Comparison of ENCODE assay signal across 7 mouse cellular contexts in the genomic region with DNA sequence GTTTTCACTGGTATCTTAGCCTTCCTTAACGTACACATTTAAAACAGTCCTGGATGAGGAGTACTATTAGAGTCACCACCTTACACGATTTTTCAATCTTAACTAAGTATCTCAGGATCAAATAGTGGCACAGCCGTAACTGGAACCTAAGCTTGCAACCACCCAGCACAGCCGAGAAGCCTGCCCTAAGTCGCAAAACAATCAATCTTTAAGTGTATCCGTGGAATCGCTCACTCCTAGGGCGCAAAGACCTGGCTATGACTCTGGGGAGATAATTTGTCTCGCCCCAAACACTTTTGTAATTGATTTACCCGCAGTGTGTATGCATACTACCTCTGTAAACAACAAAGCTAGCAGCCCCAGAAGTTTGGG.
DNase-seq lines count a peak whose midpoint lies in the region; ATAC-seq lines count a peak whose summit lies in the region.

No protein-coding gene starts in this region.

- ATAC-seq in megakaryocyte, adult 5-6 weeks (ENCODE audit: poor library complexity, severe bottlenecking), result no peak
- ATAC-seq in forebrain, embryonic 11.5 days (replicated peaks; ENCODE audit: low FRiP score), result no peak
- ATAC-seq in limb, embryonic 15.5 days (ENCODE audit: insufficient number of reproducible peaks, low FRiP score, low TSS enrichment, low read depth), result peak; percentile 41
- peak; percentile 62 for ATAC-seq in stomach, embryonic 16.5 days (ENCODE audit: insufficient read depth, low FRiP score)

- H3K4me1 ChIP-seq in megakaryocyte, embryonic 14.5 days, result peaks cover 41% of the 10 kb centered on the region
- H3K4me1 ChIP-seq in forebrain, embryonic 11.5 days (replicated peaks; ENCODE audit: control insufficient read depth, insufficient read depth, low read length), result no peaks in the 10 kb centered on the region; the same call in 1 of the 2 replicates
- peaks cover 14% of the 10 kb centered on the region for H3K4me1 ChIP-seq in limb, embryonic 15.5 days
- peaks cover 7% of the 10 kb centered on the region for H3K4me1 ChIP-seq in stomach, embryonic 16.5 days (ENCODE audit: control insufficient read depth, insufficient read depth, low read length)

- peak overlapping the region; percentile 36; the same call in 1 of the 2 replicates for H3K9ac ChIP-seq in forebrain, embryonic 11.5 days (ENCODE audit: low read length)
- no peak overlapping the region; the same call in 1 of the 2 replicates for H3K9ac ChIP-seq in limb, embryonic 15.5 days
- peak overlapping the region; percentile 77 for H3K9ac ChIP-seq in stomach, embryonic 16.5 days (ENCODE audit: low read length)

- 5% methylated on average over 10 of the region's 10 CpGs for WGBS in forebrain, embryonic 11.5 days
- WGBS in limb, embryonic 15.5 days, result 4% methylated on average over 10 of the region's 10 CpGs
- WGBS in stomach, embryonic 16.5 days, result 4% methylated on average over 10 of the region's 10 CpGs

- peak overlapping the region; percentile 41 for H3K4me2 ChIP-seq in forebrain, embryonic 11.5 days (ENCODE audit: low read depth, low read length, severe bottlenecking)
- H3K4me2 ChIP-seq in limb, embryonic 15.5 days, result peak overlapping the region; percentile 64
- peak overlapping the region; percentile 64 for H3K4me2 ChIP-seq in stomach, embryonic 16.5 days (ENCODE audit: low read depth, low read length)

- peaks cover 9% of the 10 kb centered on the region for H3K9me3 ChIP-seq in megakaryocyte, embryonic 14.5 days
- no peaks in the 10 kb centered on the region for H3K9me3 ChIP-seq in forebrain, embryonic 11.5 days (ENCODE audit: control insufficient read depth, low read length)
- H3K9me3 ChIP-seq in limb, embryonic 15.5 days, result no peaks in the 10 kb centered on the region
- no peaks in the 10 kb centered on the region for H3K9me3 ChIP-seq in stomach, embryonic 16.5 days (replicated peaks; ENCODE audit: control insufficient read depth, low read length)

- DNase-seq in forebrain, embryonic 11.5 days (ENCODE audit: low spot score), result no peak
- DNase-seq in right cerebral cortex, postnatal 25 days, result no peak
- DNase-seq in frontal cortex, postnatal 10 days (ENCODE audit: low spot score in 2 of 2), result no peak

- no peaks in the 10 kb centered on the region for H3K27me3 ChIP-seq in megakaryocyte, embryonic 14.5 days (replicated peaks)
- no peaks in the 10 kb centered on the region for H3K27me3 ChIP-seq in forebrain, embryonic 11.5 days (ENCODE audit: control insufficient read depth, insufficient read depth, low read length)
- no peaks in the 10 kb centered on the region for H3K27me3 ChIP-seq in limb, embryonic 15.5 days
- no peaks in the 10 kb centered on the region for H3K27me3 ChIP-seq in stomach, embryonic 16.5 days (ENCODE audit: control insufficient read depth, insufficient read depth, low read length)

- H3K27ac ChIP-seq in forebrain, embryonic 11.5 days (ENCODE audit: low read depth, low read length), result no peak overlapping the region
- no peak overlapping the region for H3K27ac ChIP-seq in limb, embryonic 15.5 days
- no peak overlapping the region for H3K27ac ChIP-seq in stomach, embryonic 16.5 days (ENCODE audit: low read length)

- H3K36me3 ChIP-seq in megakaryocyte, embryonic 14.5 days (replicated peaks; ENCODE audit: low read length), result peaks cover 7% of the 10 kb centered on the region
- no peaks in the 10 kb centered on the region; the same call in 1 of the 2 replicates for H3K36me3 ChIP-seq in forebrain, embryonic 11.5 days (ENCODE audit: control insufficient read depth, insufficient read depth, low read length)
- peaks cover 10% of the 10 kb centered on the region for H3K36me3 ChIP-seq in limb, embryonic 15.5 days
- H3K36me3 ChIP-seq in stomach, embryonic 16.5 days (ENCODE audit: control insufficient read depth, insufficient read depth, low read length), result 0 out of 2 replicates have a peak, but pooled peaks cover 5% of the 10 kb centered on the region

- peak overlapping the region; percentile 100 for H3K4me3 ChIP-seq in megakaryocyte, embryonic 14.5 days (replicated peaks)
- H3K4me3 ChIP-seq in forebrain, embryonic 11.5 days (ENCODE audit: low read depth, low read length), result peak overlapping the region; percentile 89
- peak overlapping the region; percentile 88 for H3K4me3 ChIP-seq in limb, embryonic 15.5 days
- peak overlapping the region; percentile 86 for H3K4me3 ChIP-seq in stomach, embryonic 16.5 days (replicated peaks; ENCODE audit: low read length)

Comparison
In these comparisons a context has a peak if more than half of its experiments do, and no peak if none do; other contexts are left out.
1. ATAC-seq: peak in limb, embryonic 15.5 days (single experiment) and stomach, embryonic 16.5 days (single experiment); none in megakaryocyte, adult 5-6 weeks (single experiment) and forebrain, embryonic 11.5 days (single experiment).
2. Peak in every context shown above with its lines, with median percentiles within 50 percentile points of each other: H3K4me3 ChIP-seq and H3K4me2 ChIP-seq.